Mouse (Mus musculus) forebrain, embryonic 16.5 days (tissue): ENCODE measurements at regions not wholly inside any gene's neighbourhood (a gene's known extent, or its start where the extent isn't known, plus 50 kb on each side); places are given as distances from the start of the nearest gene placed in this dataset.
A peak's percentile ranks its signal among the peaks of the same experiment; 100 is the strongest.

Source experiments
- ATAC-seq: fragments of 200-750 bp; cut with Nextera tagmentation; 2 replicates; pipeline ENCODE4 v1.8.0; 2017; ENCODE audit warnings: mild to moderate bottlenecking, moderate library complexity
- H3K27ac ChIP-seq: fragments of 300-500 bp; sonication (generic); 2 replicates; pipeline ENCODE4 v1.5.1; 2014; ENCODE audit warnings: low read length, control low read depth
- H3K27me3 ChIP-seq: fragments of 300-500 bp; sonication (generic); replicated peaks from 2 replicates; pipeline ENCODE4 v1.6.1; 2014; ENCODE audit warnings: low read length; ENCODE audit not compliant: control insufficient read depth, insufficient read depth
- H3K36me3 ChIP-seq: fragments of 300-500 bp; sonication (generic); 2 replicates; pipeline ENCODE4 v1.6.1; 2014; ENCODE audit not compliant: control insufficient read depth, insufficient read depth
- H3K4me1 ChIP-seq: fragments of 300-500 bp; sonication (generic); replicated peaks from 2 replicates; pipeline ENCODE4 v1.6.1; 2014; ENCODE audit warnings: low read length; ENCODE audit not compliant: control insufficient read depth, insufficient read depth
- H3K4me2 ChIP-seq: fragments of 300-500 bp; sonication (generic); 2 replicates; pipeline ENCODE4 v1.6.1; 2014; ENCODE audit warnings: mild to moderate bottlenecking, low read length, control low read depth
- H3K4me3 ChIP-seq: fragments of 300-500 bp; sonication (generic); replicated peaks from 2 replicates; pipeline ENCODE4 v1.5.1; 2014; ENCODE audit warnings: mild to moderate bottlenecking, low read length, control low read depth
- H3K9ac ChIP-seq: fragments of 300-500 bp; sonication (generic); replicated peaks from 2 replicates; pipeline ENCODE4 v1.6.1; 2014; ENCODE audit warnings: low read depth, low read length, control low read depth
- H3K9me3 ChIP-seq: fragments of 300-500 bp; sonication (generic); 2 replicates; pipeline ENCODE4 v1.6.1; 2016; ENCODE audit warnings: low read length; ENCODE audit not compliant: control insufficient read depth
- WGBS: fragments of 180-500 bp; shearing (Covaris S2); extraction: QIAGEN DNeasy Blood & Tissue Kit; methylation state at CpG from one replicate; pipeline ENCODE4 v1.1.7; 2014; 5-methylcytosine and 5-hydroxymethylcytosine counted together

DNA sequence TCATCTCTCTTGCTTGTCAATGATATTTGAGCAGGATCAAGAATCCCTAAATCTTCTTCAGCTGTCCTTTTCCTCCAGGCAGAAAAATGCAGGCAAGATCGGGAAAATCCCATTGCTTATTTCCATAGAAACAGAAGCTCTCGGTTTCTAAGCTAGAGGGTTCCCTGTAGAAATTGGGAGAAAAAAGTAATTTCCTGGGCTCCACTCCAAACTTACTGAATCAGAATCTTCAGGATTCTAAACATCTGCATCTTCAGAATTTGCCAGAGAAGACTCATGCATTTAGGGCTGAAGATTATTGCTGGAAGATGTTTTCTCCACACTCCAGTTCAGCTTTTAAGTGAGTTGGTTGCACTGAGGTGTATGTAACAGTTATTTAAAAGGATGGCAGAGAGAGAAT lies 187.6 kb upstream of the Hs3st4 start:
- no peak overlapping the region for H3K27ac ChIP-seq
- no peaks in the 10 kb centered on the region for H3K9me3 ChIP-seq
- H3K9ac ChIP-seq, result no peak overlapping the region
- no peaks in the 10 kb centered on the region for H3K4me1 ChIP-seq
- no peaks in the 10 kb centered on the region for H3K36me3 ChIP-seq
- no peak for ATAC-seq
- H3K4me2 ChIP-seq, result no peak overlapping the region
- 66% methylated on average over 2 of the region's 2 CpGs for WGBS
- H3K4me3 ChIP-seq, result no peak overlapping the region
- H3K27me3 ChIP-seq, result no peaks in the 10 kb centered on the region

DNA sequence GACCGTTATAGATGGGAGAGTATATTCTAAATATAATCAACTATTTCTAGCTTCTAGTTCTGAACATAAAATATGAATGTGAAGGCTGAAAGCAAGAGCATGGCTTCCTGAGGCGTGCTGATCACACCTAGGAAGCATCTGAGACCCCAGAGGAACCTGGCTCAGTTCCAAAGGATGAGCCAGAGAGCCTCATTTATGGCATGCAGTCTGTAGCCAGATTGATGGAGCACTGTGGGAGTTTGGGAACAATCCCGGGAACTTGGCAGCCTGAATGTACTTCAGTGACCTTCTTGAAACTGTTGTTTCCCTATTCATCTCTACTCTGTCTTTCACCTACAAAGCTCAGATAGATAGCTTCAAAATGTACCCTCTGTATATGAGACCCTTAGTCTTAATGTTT lies 186.6 kb upstream of the Hs3st4 start:
- WGBS, result 80% methylated on average over 3 of the region's 3 CpGs
- Histone ChIP-seq H3K27me3 (no peaks in the 10 kb centered on the region), H3K4me2 (no peak overlapping the region), H3K27ac (no peak overlapping the region), H3K9ac (no peak overlapping the region), H3K9me3 (no peaks in the 10 kb centered on the region), H3K4me1 (no peaks in the 10 kb centered on the region), H3K36me3 (no peaks in the 10 kb centered on the region), H3K4me3 (no peak overlapping the region)
- no peak for ATAC-seq

DNA sequence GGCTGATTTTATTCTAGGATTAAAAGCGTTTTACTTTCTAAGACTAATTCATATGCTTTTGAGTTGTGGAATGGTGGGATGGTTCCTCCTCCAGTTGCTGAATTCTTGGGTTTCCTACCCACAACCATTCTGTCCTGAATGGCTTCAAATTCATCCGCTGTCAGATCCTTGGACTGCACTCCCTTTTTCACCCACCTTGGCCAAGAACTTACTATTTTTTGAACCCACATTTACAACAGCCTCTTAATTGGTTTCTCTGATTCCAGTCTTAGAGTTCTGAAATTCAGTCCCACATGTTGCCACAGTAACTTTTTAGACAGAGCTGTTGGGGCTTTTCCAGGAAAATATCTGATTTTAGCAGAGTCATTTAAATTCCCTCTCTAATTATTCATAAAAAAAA lies 177.0 kb upstream of the Hs3st4 start:
- Histone ChIP-seq H3K27me3 (no peaks in the 10 kb centered on the region), H3K36me3 (no peaks in the 10 kb centered on the region), H3K4me2 (no peak overlapping the region), H3K4me3 (no peak overlapping the region), H3K9me3 (no peaks in the 10 kb centered on the region), H3K4me1 (no peaks in the 10 kb centered on the region), H3K27ac (no peak overlapping the region), H3K9ac (no peak overlapping the region)
- WGBS, result 93% methylated on average over 2 of the region's 2 CpGs
- ATAC-seq, result no peak

DNA sequence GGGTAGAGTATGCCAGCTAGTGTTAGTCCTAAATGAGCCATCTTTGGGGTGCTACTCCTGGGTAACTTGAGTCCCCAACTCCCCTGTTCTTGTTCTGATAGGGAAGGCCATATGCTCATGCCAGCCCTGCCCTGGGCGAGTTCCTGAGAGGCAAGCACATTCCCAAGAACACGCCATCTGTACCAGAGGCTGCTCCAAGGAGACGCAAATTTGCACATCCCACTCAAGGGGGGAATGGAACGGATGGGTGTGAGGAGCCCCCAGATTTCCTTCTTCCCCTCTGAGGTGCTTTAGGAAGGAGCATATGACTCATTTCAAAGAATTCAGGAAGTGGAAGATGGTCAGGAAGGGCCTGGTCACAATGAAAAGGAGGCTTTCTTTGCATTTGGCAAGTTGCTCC lies 158.7 kb upstream of the Hs3st4 start:
- Histone ChIP-seq H3K9ac (no peak overlapping the region), H3K27ac (peak overlapping the region; percentile 10; the same call in 1 of the 2 replicates), H3K9me3 (no peaks in the 10 kb centered on the region), H3K27me3 (no peaks in the 10 kb centered on the region), H3K4me1 (no peaks in the 10 kb centered on the region), H3K4me3 (no peak overlapping the region), H3K36me3 (no peaks in the 10 kb centered on the region), H3K4me2 (no peak overlapping the region)
- no peak for ATAC-seq
- WGBS, result 70% methylated on average over 4 of the region's 4 CpGs

DNA sequence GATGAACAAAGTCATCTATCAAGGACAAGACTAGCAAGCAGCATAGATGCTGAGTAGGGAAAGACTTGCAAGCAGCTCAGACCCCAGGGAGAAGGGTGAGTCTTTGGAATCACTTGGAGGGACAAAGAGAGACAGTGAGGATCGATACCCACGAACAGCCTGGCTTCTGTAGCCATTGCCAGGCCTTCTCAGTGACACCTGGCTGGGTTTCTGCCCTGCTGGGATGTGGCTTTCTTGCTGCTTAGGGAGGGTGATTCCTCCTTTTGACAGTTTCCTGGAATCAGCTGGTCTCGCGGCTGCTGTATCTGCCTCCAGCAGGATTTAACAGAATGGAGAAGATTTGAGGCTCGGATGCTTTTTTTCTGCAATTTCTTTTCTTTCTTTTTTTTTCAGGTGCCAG lies 156.3 kb upstream of the Hs3st4 start:
- no peaks in the 10 kb centered on the region for H3K36me3 ChIP-seq
- H3K4me2 ChIP-seq, result no peak overlapping the region
- no peaks in the 10 kb centered on the region for H3K9me3 ChIP-seq
- no peak for ATAC-seq
- no peaks in the 10 kb centered on the region for H3K27me3 ChIP-seq
- WGBS, result 80% methylated on average over 5 of the region's 5 CpGs
- H3K27ac ChIP-seq, result no peak overlapping the region
- no peak overlapping the region for H3K4me3 ChIP-seq
- no peak overlapping the region for H3K9ac ChIP-seq
- no peaks in the 10 kb centered on the region for H3K4me1 ChIP-seq

DNA sequence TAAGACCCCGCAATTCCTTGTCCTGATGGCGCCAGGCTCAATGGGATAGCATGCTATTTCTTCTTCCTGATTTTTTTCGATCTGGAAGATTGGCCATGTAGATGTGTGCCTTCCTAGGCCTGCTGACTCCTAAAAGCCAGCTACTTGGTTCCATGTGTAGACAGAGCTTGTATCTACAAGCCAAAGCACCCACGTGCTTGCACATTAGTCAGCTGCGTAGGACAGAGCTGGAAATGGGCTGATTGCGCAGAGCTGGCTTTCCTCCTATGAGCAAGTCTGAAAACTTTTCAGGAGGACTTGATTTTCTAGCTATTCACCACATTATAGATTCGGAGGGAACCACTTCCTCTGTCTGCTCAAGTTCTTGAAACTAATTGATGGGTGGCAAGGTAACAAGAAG lies 140.1 kb upstream of the Hs3st4 start:
- no peaks in the 10 kb centered on the region; the same call in 1 of the 2 replicates for H3K4me1 ChIP-seq
- H3K36me3 ChIP-seq, result no peaks in the 10 kb centered on the region
- H3K4me3 ChIP-seq, result no peak overlapping the region
- no peak overlapping the region for H3K27ac ChIP-seq
- no peak overlapping the region for H3K9ac ChIP-seq
- H3K27me3 ChIP-seq, result no peaks in the 10 kb centered on the region
- WGBS, result 94% methylated on average over 7 of the region's 7 CpGs
- H3K4me2 ChIP-seq, result no peak overlapping the region
- no peaks in the 10 kb centered on the region for H3K9me3 ChIP-seq
- no peak for ATAC-seq

DNA sequence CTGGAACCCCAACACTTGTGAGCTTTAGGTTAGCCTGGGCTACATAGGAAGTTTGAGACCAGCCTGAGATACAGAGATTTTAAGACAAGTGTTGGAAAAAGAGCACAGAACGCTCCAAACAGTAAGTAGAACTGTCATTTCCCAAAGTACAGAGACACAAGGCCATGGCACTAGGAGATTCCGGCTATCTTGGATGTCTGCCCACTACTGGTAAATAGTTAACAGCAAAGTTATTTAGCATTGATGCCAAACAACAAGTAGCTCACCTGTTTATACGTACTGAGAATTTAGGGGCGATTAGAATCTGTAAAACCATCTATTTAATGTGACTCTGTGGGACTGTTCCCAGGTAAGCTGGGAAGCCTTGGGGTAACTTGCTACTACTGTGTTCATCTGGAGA lies 135.6 kb upstream of the Hs3st4 start:
- Histone ChIP-seq H3K9ac (no peak overlapping the region), H3K4me1 (0 out of 2 replicates have a peak, but pooled peaks cover 2% of the 10 kb centered on the region), H3K9me3 (no peaks in the 10 kb centered on the region), H3K4me3 (no peak overlapping the region), H3K27ac (no peak overlapping the region), H3K27me3 (no peaks in the 10 kb centered on the region), H3K36me3 (no peaks in the 10 kb centered on the region), H3K4me2 (no peak overlapping the region)
- no peak for ATAC-seq
- 84% methylated on average over 4 of the region's 4 CpGs for WGBS

DNA sequence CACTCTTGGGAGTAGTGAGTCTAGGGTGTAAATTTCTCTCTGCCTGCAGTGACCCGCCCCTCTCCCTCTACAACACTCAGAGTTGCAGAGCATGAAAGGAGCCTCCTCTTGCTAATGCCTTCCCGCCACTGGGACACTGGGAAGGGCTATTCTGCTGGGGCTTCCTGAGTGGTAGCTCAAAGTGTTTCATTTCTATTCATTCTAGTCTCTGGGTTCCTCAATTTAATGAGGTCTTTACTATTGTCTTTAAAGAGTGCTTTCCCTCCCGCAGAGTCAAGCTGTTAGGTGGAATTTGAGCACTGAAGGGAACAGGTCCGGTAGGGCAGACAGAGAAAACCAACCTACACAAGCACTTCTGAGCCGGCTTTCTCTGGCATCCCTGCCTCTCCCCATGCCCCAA lies 134.0 kb upstream of the Hs3st4 start:
- no peak for ATAC-seq
- Histone ChIP-seq H3K4me2 (no peak overlapping the region), H3K4me3 (no peak overlapping the region), H3K9ac (no peak overlapping the region), H3K36me3 (no peaks in the 10 kb centered on the region), H3K27ac (no peak overlapping the region), H3K27me3 (no peaks in the 10 kb centered on the region), H3K4me1 (0 out of 2 replicates have a peak, but pooled peaks cover 2% of the 10 kb centered on the region), H3K9me3 (no peaks in the 10 kb centered on the region)
- 14% methylated on average over 5 of the region's 5 CpGs for WGBS

DNA sequence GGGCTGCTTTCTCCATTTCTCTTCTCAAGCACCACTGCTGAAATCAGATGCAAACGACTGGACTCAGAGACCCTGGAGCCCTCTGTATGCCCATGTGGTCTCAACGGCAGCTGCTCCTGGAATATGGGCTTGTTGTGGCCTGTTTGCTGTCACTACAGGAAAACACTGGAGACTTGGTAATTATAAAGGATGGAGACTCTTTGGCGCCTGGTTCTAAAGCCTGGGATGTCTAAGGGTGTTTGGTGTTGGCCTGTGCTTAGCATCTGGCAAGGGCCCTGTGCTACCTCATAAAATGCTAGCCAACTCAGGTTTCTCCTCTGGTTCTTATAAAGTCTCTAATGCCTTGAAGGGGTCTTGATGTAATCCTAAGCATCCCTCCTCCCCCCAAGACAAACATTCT lies 133.4 kb upstream of the Hs3st4 start:
- 55% methylated on average over 3 of the region's 3 CpGs for WGBS
- H3K4me1 ChIP-seq, result 0 out of 2 replicates have a peak, but pooled peaks cover 2% of the 10 kb centered on the region

More for the DNA sequence above, 133.4 kb upstream of the Hs3st4 start:
- no peak overlapping the region for H3K9ac ChIP-seq
- ATAC-seq, result no peak
- H3K27me3 ChIP-seq, result no peaks in the 10 kb centered on the region
- no peaks in the 10 kb centered on the region for H3K9me3 ChIP-seq
- H3K4me3 ChIP-seq, result no peak overlapping the region
- no peaks in the 10 kb centered on the region for H3K36me3 ChIP-seq
- H3K4me2 ChIP-seq, result no peak overlapping the region
- no peak overlapping the region for H3K27ac ChIP-seq
